Mouse (Mus musculus): ENCODE measurements around the gene Plcl2. TPM values are rescaled to one million over a fixed set of nuclear protein-coding genes. Genes with fewer than 3 reads are reported as not detected.
"Not testable (repeated sequence)": the region's sequence is repeated elsewhere in the genome, so short reads cannot be mapped to it uniquely, and the experiment has no call there.

Gene Plcl2
- polyA plus RNA-seq, 1 experiment from 2014 or later = 5.6 TPM

- DNase-seq (no peak), ATAC-seq (ENCODE audit: insufficient read depth) (no peak)
- H3K27me3 ChIP-seq (ENCODE audit: insufficient read depth, low read length) = no peaks in the 10 kb centered on the region
- TF ChIP-seq CTCF (IDR thresholded peaks at IDR 0.05; ENCODE audit: low read depth) = no peak
- H3K36me3 ChIP-seq (ENCODE audit: insufficient read depth) = no peaks in the 10 kb centered on the region
- H3K27ac ChIP-seq (ENCODE audit: low read depth) = no peak overlapping the region
- no peak overlapping the region for H3K4me2 ChIP-seq
- 91% methylated on average over 2 of the region's 2 CpGs for WGBS
- no peak overlapping the region for H3K9ac ChIP-seq
- H3K4me3 ChIP-seq (ENCODE audit: low read depth, low read length) = no peak overlapping the region
- no peaks in the 10 kb centered on the region for H3K4me1 ChIP-seq (ENCODE audit: insufficient read depth)
- H3K9me3 ChIP-seq (ENCODE audit: low read depth, low read length) = no peaks in the 10 kb centered on the region
Observed at GRCm38 (mm10) chr17:50641076-50641610, 131.9 kb downstream of the Plcl2 start.

DNA sequence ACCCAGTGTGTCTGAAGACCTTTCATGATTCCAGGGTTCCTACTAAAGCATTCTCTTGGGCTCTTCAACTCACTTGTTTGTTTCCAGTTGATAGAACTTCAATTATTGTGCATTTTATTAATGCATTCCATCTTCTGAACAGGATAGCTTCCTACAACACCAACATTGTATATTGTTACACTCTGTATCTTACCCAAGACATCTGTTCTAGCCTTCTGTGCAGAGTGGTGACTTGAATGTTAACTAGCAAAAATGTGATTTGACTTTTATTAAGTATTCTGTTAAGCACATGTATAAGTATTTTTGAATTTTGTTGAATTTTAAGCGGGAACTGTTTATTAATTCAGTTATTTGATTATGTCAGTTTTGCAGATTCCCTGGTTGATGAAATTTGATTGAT is 132.7 kb downstream of the Plcl2 start:
- H3K4me2 ChIP-seq = no peak overlapping the region
- 82% methylated on average over 1 of the region's 1 CpGs for WGBS
- no peak overlapping the region for H3K9ac ChIP-seq
- TF ChIP-seq CTCF (IDR thresholded peaks at IDR 0.05; ENCODE audit: low read depth) = no peak
- DNase-seq (no peak), ATAC-seq (ENCODE audit: insufficient read depth) (no peak)
- H3K4me3 ChIP-seq (ENCODE audit: low read depth, low read length) = no peak overlapping the region
- H3K36me3 ChIP-seq (ENCODE audit: insufficient read depth) = no peaks in the 10 kb centered on the region
- no peaks in the 10 kb centered on the region for H3K9me3 ChIP-seq (ENCODE audit: low read depth, low read length)
- no peak overlapping the region for H3K27ac ChIP-seq (ENCODE audit: low read depth)
- H3K27me3 ChIP-seq (ENCODE audit: insufficient read depth, low read length) = no peaks in the 10 kb centered on the region
- H3K4me1 ChIP-seq (ENCODE audit: insufficient read depth) = no peaks in the 10 kb centered on the region

- Histone ChIP-seq H3K4me3 (ENCODE audit: low read depth, low read length) (no peak overlapping the region), H3K9ac (no peak overlapping the region), H3K9me3 (ENCODE audit: low read depth, low read length) (peaks cover 5% of the 10 kb centered on the region), H3K4me1 (ENCODE audit: insufficient read depth) (no peaks in the 10 kb centered on the region), H3K27me3 (ENCODE audit: insufficient read depth, low read length) (no peaks in the 10 kb centered on the region), H3K4me2 (no peak overlapping the region), H3K36me3 (ENCODE audit: insufficient read depth) (no peaks in the 10 kb centered on the region), H3K27ac (ENCODE audit: low read depth) (no peak overlapping the region)
- 52% methylated on average over 6 of the region's 6 CpGs for whole genome bisulfite sequencing
- ATAC-seq (ENCODE audit: insufficient read depth) = no peak
- TF ChIP-seq CTCF (IDR thresholded peaks at IDR 0.05; ENCODE audit: low read depth) = no peak
- DNase-seq = no peak
Observed at GRCm38 (mm10) chr17:50643356-50643755, 134.2 kb downstream of the Plcl2 start.

DNA sequence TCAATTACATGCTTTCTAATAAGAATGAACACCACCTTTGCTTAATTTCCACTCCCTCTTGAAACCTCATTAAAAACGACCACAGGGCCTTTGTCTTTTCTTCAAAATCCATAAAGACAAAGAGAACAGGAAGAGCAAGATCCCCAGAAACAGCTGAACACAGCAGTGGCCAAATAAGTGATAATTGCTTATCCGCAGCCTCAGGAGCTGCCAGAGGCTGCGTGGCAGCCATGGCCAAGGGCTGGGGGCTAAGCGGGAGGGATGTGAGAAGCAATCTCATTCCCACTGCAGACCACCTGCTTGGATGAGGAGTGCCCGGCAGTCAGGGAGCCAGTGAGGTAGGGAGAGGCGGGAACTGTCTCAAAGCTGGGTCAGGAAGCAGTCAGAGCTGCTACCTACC is 134.8 kb downstream of the Plcl2 start:
- WGBS = 34% methylated on average over 6 of the region's 6 CpGs
- Histone ChIP-seq H3K27ac (ENCODE audit: low read depth) (no peak overlapping the region), H3K9me3 (ENCODE audit: low read depth, low read length) (peaks cover 5% of the 10 kb centered on the region), H3K27me3 (ENCODE audit: insufficient read depth, low read length) (no peaks in the 10 kb centered on the region), H3K36me3 (ENCODE audit: insufficient read depth) (no peaks in the 10 kb centered on the region), H3K4me1 (ENCODE audit: insufficient read depth) (no peaks in the 10 kb centered on the region), H3K4me2 (no peak overlapping the region), H3K4me3 (ENCODE audit: low read depth, low read length) (no peak overlapping the region), H3K9ac (no peak overlapping the region)
- DNase-seq (no peak), ATAC-seq (ENCODE audit: insufficient read depth) (no peak)
- no peak for TF ChIP-seq CTCF (IDR thresholded peaks at IDR 0.05; ENCODE audit: low read depth)

DNA sequence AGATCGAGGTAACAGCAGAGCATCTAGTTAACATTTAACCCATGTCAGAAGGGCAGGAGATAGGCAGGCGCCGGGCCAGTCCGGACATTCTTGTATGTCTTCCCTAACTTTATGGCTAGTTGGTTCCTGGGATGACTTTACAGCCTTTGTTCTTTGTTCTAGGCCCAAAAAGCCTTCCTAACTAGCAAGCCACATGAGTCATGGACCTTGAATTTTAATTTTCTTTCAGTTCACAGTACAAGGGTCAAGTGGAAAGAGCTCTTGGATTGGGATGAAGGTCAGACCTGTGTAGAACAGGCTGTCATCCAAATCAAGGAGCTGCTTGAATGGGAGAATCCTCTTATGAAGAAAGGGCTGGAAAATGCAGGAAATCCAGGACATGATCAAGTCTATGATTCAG is 138.9 kb downstream of the Plcl2 start:
- H3K27ac ChIP-seq (ENCODE audit: low read depth); H3K4me2 ChIP-seq; H3K9ac ChIP-seq; H3K4me1 ChIP-seq (ENCODE audit: insufficient read depth); DNase-seq; ATAC-seq (ENCODE audit: insufficient read depth); H3K27me3 ChIP-seq (ENCODE audit: insufficient read depth, low read length); H3K4me3 ChIP-seq (ENCODE audit: low read depth, low read length); H3K36me3 ChIP-seq (ENCODE audit: insufficient read depth); H3K9me3 ChIP-seq (ENCODE audit: low read depth, low read length): not testable (repeated sequence)
- WGBS = 98% methylated on average over 4 of the region's 4 CpGs

DNA sequence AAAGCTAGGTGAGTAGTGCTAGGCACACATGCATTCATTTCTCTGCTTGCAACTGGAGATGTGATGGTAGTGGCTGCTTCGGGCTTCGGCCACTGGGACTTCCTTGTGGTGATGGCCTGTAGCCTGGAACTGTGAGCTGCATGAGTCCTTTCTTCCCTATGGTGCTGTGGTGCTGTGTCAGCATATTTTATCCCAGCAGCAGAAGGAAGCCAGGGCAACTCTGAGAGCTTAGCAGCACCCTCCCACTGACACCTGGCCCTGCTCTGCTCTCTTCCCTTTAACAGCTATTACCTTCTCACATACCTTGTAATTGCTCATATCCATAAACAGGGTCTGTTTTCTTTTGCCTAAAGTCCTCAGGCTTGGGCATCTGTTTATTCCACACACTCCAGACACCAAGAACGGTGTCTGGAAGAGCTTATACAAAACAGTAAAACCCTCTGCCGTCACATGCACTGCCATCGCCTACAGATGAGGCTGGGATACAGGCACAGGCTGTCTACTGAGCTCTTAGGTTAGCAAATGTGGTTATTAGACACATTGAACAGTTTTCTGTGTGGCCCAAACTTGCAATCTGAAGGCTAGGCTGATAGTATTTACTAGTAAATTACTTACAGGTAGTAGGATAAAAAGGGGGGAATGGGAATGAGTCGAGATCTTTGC is 139.7 kb downstream of the Plcl2 start:
- no peak overlapping the region for H3K4me2 ChIP-seq
- no peak for TF ChIP-seq CTCF (IDR thresholded peaks at IDR 0.05; ENCODE audit: low read depth)
- WGBS = 92% methylated on average over 6 of the region's 6 CpGs
- no peaks in the 10 kb centered on the region for H3K4me1 ChIP-seq (ENCODE audit: insufficient read depth)
- peaks cover 5% of the 10 kb centered on the region for H3K9me3 ChIP-seq (ENCODE audit: low read depth, low read length)
- H3K27me3 ChIP-seq (ENCODE audit: insufficient read depth, low read length) = no peaks in the 10 kb centered on the region
- H3K4me3 ChIP-seq (ENCODE audit: low read depth, low read length) = no peak overlapping the region
- H3K9ac ChIP-seq = no peak overlapping the region
- no peak for DNase-seq
- no peaks in the 10 kb centered on the region for H3K36me3 ChIP-seq (ENCODE audit: insufficient read depth)
- ATAC-seq (ENCODE audit: insufficient read depth) = no peak
- no peak overlapping the region for H3K27ac ChIP-seq (ENCODE audit: low read depth)

- TF ChIP-seq CTCF (IDR thresholded peaks at IDR 0.05; ENCODE audit: low read depth) = no peak
- Histone ChIP-seq H3K9ac (no peak overlapping the region), H3K36me3 (ENCODE audit: insufficient read depth) (no peaks in the 10 kb centered on the region), H3K4me1 (ENCODE audit: insufficient read depth) (0 out of 2 replicates have a peak, but pooled peaks cover 3% of the 10 kb centered on the region), H3K4me3 (ENCODE audit: low read depth, low read length) (no peak overlapping the region), H3K27me3 (ENCODE audit: insufficient read depth, low read length) (no peaks in the 10 kb centered on the region), H3K4me2 (no peak overlapping the region), H3K9me3 (ENCODE audit: low read depth, low read length) (peaks cover 5% of the 10 kb centered on the region), H3K27ac (ENCODE audit: low read depth) (no peak overlapping the region)
- ATAC-seq (ENCODE audit: insufficient read depth) (no peak), DNase-seq (no peak)
- WGBS = 93% methylated on average over 14 of the region's 14 CpGs
Observed at GRCm38 (mm10) chr17:50650535-50651223, 141.5 kb downstream of the Plcl2 start.
